Mouse (Mus musculus) ES-Bruce4 (cell line): ENCODE measurements at regions not wholly inside any gene's neighbourhood (a gene's known extent, or its start where the extent isn't known, plus 50 kb on each side); places are given as distances from the start of the nearest gene placed in this dataset.

Experiments used
- CTCF ChIP-seq: IDR thresholded peaks from one replicate; pipeline ENCODE4 v1.8.1; 2011; ENCODE audit warnings: low read depth, low read length
- POLR2A ChIP-seq: IDR thresholded peaks from one replicate; pipeline ENCODE4 v1.8.1; 2011; ENCODE audit warnings: low read length; ENCODE audit not compliant: insufficient read depth

- TF ChIP-seq CTCF (no peak), POLR2A (no peak)
These were observed 288.1 kb upstream of the Foxq1 start for GRCm38 (mm10) chr13:31267865-31268264.
